Comparison of ENCODE assay signal across 8 mouse cellular contexts in genomic region chr10:121475101-121475671, GRCm38 (mm10). TPM values are rescaled to one million over a fixed set of nuclear protein-coding genes. Genes with fewer than 3 reads are reported as not detected.
A peak's percentile ranks its signal among the peaks of the same experiment; 100 is the strongest.
DNase-seq lines count a peak whose midpoint lies in the region; ATAC-seq and TF ChIP-seq lines count a peak whose summit lies in the region.

No protein-coding gene starts in this region.

- TF ChIP-seq RAD21 in MEL (IDR thresholded peaks at IDR 0.05; ENCODE audit: low read depth, low read length), result no peak

- H3K9me3 ChIP-seq in MEL (replicated peaks; ENCODE audit: insufficient read depth, low read length), result no peaks in the 10 kb centered on the region
- no peaks in the 10 kb centered on the region for H3K9me3 ChIP-seq in forebrain, embryonic 16.5 days (ENCODE audit: control insufficient read depth, low read length)
- H3K9me3 ChIP-seq in kidney, embryonic 16.5 days (ENCODE audit: low read length), result no peaks in the 10 kb centered on the region
- H3K9me3 ChIP-seq in midbrain, embryonic 12.5 days, result no peaks in the 10 kb centered on the region

- peak; percentile 24 for DNase-seq in gastrocnemius, postnatal 10 days
- no peak for DNase-seq in gastrocnemius, postnatal 4 days (ENCODE audit: low spot score in 2 of 2)
- DNase-seq in MEL (ENCODE audit: low read depth, low spot score), result peak; percentile 50
- no peak for DNase-seq in urinary bladder, adult 2 months (ENCODE audit: low spot score)

- TF ChIP-seq EP300 in MEL (IDR thresholded peaks at IDR 0.05; ENCODE audit: low read depth in 1 of 2, low read length in 2 of 2), result no peak

- peaks cover 30% of the 10 kb centered on the region for H3K79me2 ChIP-seq in MEL (ENCODE audit: control insufficient read depth, insufficient read depth, low read length, poor library complexity)

- no peak overlapping the region for H3K27ac ChIP-seq in MEL (ENCODE audit: control insufficient read depth, low read depth, low read length)
- H3K27ac ChIP-seq in forebrain, embryonic 16.5 days (ENCODE audit: low read length), result no peak overlapping the region
- H3K27ac ChIP-seq in kidney, embryonic 16.5 days (ENCODE audit: low read length), result peak overlapping the region; percentile 88
- H3K27ac ChIP-seq in midbrain, embryonic 12.5 days (replicated peaks), result peak overlapping the region; percentile 60; the same call in 1 of the 2 replicates

- peak overlapping the region; percentile 73 to 98 for H3K4me3 ChIP-seq in MEL (ENCODE audit: control insufficient read depth in 1 of 2, insufficient read depth in 1 of 2, low read depth in 2 of 2, low read length in 2 of 2)
- H3K4me3 ChIP-seq in forebrain, embryonic 16.5 days (replicated peaks; ENCODE audit: low read length), result peak overlapping the region; percentile 62
- H3K4me3 ChIP-seq in kidney, embryonic 16.5 days (ENCODE audit: low read length), result peak overlapping the region; percentile 71
- peak overlapping the region; percentile 63 for H3K4me3 ChIP-seq in midbrain, embryonic 12.5 days

- peaks cover 0 to 10% of the 10 kb centered on the region in 2 experiments; a peak in 2 of 4 replicates for H3K36me3 ChIP-seq in MEL (ENCODE audit: control insufficient read depth in 1 of 2, insufficient read depth in 2 of 2, low read length in 2 of 2)
- no peaks in the 10 kb centered on the region for H3K36me3 ChIP-seq in forebrain, embryonic 16.5 days (ENCODE audit: control insufficient read depth, insufficient read depth)
- H3K36me3 ChIP-seq in kidney, embryonic 16.5 days (ENCODE audit: insufficient read depth, low read length), result no peaks in the 10 kb centered on the region
- no peaks in the 10 kb centered on the region for H3K36me3 ChIP-seq in midbrain, embryonic 12.5 days

- H3K4me2 ChIP-seq in forebrain, embryonic 16.5 days (ENCODE audit: low read length), result peak overlapping the region; percentile 99
- H3K4me2 ChIP-seq in kidney, embryonic 16.5 days (replicated peaks; ENCODE audit: low read depth, low read length), result peak overlapping the region; percentile 77
- peak overlapping the region; percentile 95 for H3K4me2 ChIP-seq in midbrain, embryonic 12.5 days (replicated peaks)

- no peak for TF ChIP-seq POLR2A in MEL (IDR thresholded peaks at IDR 0.05; ENCODE audit: control insufficient read depth in 1 of 2, insufficient read depth in 1 of 2, low read depth in 1 of 2, low read length in 2 of 2, poor library complexity in 1 of 2)

- peaks cover 2 to 11% of the 10 kb centered on the region in 2 experiments; a peak in 3 of 4 replicates for H3K4me1 ChIP-seq in MEL (ENCODE audit: control insufficient read depth in 1 of 2, insufficient read depth in 2 of 2, low read length in 2 of 2)
- H3K4me1 ChIP-seq in forebrain, embryonic 16.5 days (replicated peaks; ENCODE audit: control insufficient read depth, insufficient read depth, low read length), result peaks cover 30% of the 10 kb centered on the region
- peaks cover 40% of the 10 kb centered on the region for H3K4me1 ChIP-seq in kidney, embryonic 16.5 days (ENCODE audit: insufficient read depth, low read length)
- peaks cover 30% of the 10 kb centered on the region for H3K4me1 ChIP-seq in midbrain, embryonic 12.5 days

- no peaks in the 10 kb centered on the region for H3K27me3 ChIP-seq in MEL (ENCODE audit: control insufficient read depth in 1 of 2, insufficient read depth in 2 of 2, low read length in 2 of 2)
- peaks cover 11% of the 10 kb centered on the region for H3K27me3 ChIP-seq in forebrain, embryonic 16.5 days (replicated peaks; ENCODE audit: control insufficient read depth, insufficient read depth, low read length)
- H3K27me3 ChIP-seq in kidney, embryonic 16.5 days (ENCODE audit: insufficient read depth, low read length), result no peaks in the 10 kb centered on the region
- H3K27me3 ChIP-seq in midbrain, embryonic 12.5 days, result peaks cover 26% of the 10 kb centered on the region

- ATAC-seq in forebrain, embryonic 16.5 days, result no peak
- ATAC-seq in kidney, embryonic 16.5 days (ENCODE audit: low FRiP score, low TSS enrichment), result peak; percentile 5; the same call in 1 of the 2 replicates
- ATAC-seq in midbrain, embryonic 12.5 days (ENCODE audit: low FRiP score, low read depth), result no peak
- no peak for ATAC-seq in megakaryocyte progenitor cell, adult 5-6 weeks (replicated peaks; ENCODE audit: poor library complexity)

- 7% methylated on average over 31 of the region's 31 CpGs for WGBS in forebrain, embryonic 16.5 days
- 1% methylated on average over 31 of the region's 31 CpGs for WGBS in kidney, embryonic 16.5 days
- 2% methylated on average over 31 of the region's 31 CpGs for WGBS in midbrain, embryonic 12.5 days

- TF ChIP-seq CTCF in MEL (IDR thresholded peaks at IDR 0.05 in 2 of 3, conservative IDR thresholded peaks at IDR 0.05 in 1 of 3; ENCODE audit: control insufficient read depth in 1 of 3, insufficient read depth in 1 of 3, low read depth in 2 of 3, low read length in 3 of 3, poor library complexity in 1 of 3, severe bottlenecking in 1 of 3), result no peak

- peak overlapping the region; percentile 74 for H3K9ac ChIP-seq in MEL (ENCODE audit: control insufficient read depth, low read depth, low read length, poor library complexity, severe bottlenecking)
- peak overlapping the region; percentile 64 for H3K9ac ChIP-seq in forebrain, embryonic 16.5 days (replicated peaks; ENCODE audit: low read depth, low read length)
- peak overlapping the region; percentile 87 for H3K9ac ChIP-seq in kidney, embryonic 16.5 days (replicated peaks; ENCODE audit: low read length)
- H3K9ac ChIP-seq in midbrain, embryonic 12.5 days (replicated peaks), result peak overlapping the region; percentile 66

TF ChIP-seq in MEL, 35 proteins besides CTCF, POLR2A, EP300 and RAD21:
- TF ChIP-seq RCOR1 (IDR thresholded peaks at IDR 0.05; ENCODE audit: low read depth, low read length), result 0 out of 2 replicates have a peak, but pooled peaks have one; percentile 3
- TF ChIP-seq ELF1 (IDR thresholded peaks at IDR 0.05; ENCODE audit: low read depth, low read length), result no peak
- TF ChIP-seq MXI1 (IDR thresholded peaks at IDR 0.05; ENCODE audit: low read depth, low read length), result 0 out of 2 replicates have a peak, but pooled peaks have one; percentile 13
- TF ChIP-seq SIN3A (IDR thresholded peaks at IDR 0.05; ENCODE audit: low read length), result 0 out of 2 replicates have a peak, but pooled peaks have one; percentile 15
- peak; percentile 64; the same call in 1 of the 2 replicates for TF ChIP-seq CHD1 (IDR thresholded peaks at IDR 0.05; ENCODE audit: low read depth, low read length)
- TF ChIP-seq MAZ (IDR thresholded peaks at IDR 0.05; ENCODE audit: low read depth, low read length), result no peak
TF ChIP-seq in MEL: peak in this region for 4.

RNA-seq across cellular contexts. Expression of gene Rassf3, which starts 1.0 kb away (rescaled TPM):
- total RNA-seq in gastrocnemius, postnatal 10 days (2021), result 10 to 100 TPM; 53.4 to 54.4 TPM
- total RNA-seq in gastrocnemius, postnatal 4 days (2021), result 10 to 100 TPM; 70.0 to 78.2 TPM
- 8.0 and 9.2 TPM in 2 replicates for total RNA-seq in MEL (2012; rRNA removed)
- polyA plus RNA-seq in MEL (2012; ENCODE audit: insufficient read depth in 1 of 2, insufficient read length in 2 of 2, low read depth in 1 of 2, low replicate concordance in 2 of 2, missing spikeins in 1 of 2), result 10 to 100 TPM in 1 of 2 experiments, not detected in 1; 15.8 TPM
- polyA plus RNA-seq in forebrain, embryonic 16.5 days (2015; fragmentation: Nextera tagmentation; extraction: Ambion mirVana), result 4.1 and 5.3 TPM in 2 replicates
- 14.8 and 15.2 TPM in 2 replicates for polyA plus RNA-seq in kidney, embryonic 16.5 days (2015; fragmentation: Nextera tagmentation; extraction: Ambion mirVana)
- 6.7 and 7.8 TPM in 2 replicates for polyA plus RNA-seq in midbrain, embryonic 12.5 days (2016; fragmentation: Nextera tagmentation; extraction: Ambion mirVana)
- 23.3 and 24.7 TPM in 2 replicates for total RNA-seq in megakaryocyte progenitor cell, adult 5-6 weeks (2015)
- total RNA-seq in megakaryocyte progenitor cell, adult 5-6 weeks (2017), result 18.2 and 20.0 TPM in 2 replicates
- 106 and 139 TPM in 2 replicates for polyA plus RNA-seq in urinary bladder, adult 2 months (2012; rRNA removed)

Comparison
In these comparisons a context has a peak if more than half of its experiments do, and no peak if none do; other contexts are left out.
1. DNase-seq: peak in gastrocnemius, postnatal 10 days (single experiment) and MEL (single experiment); none in gastrocnemius, postnatal 4 days (0 of 2) and urinary bladder, adult 2 months (single experiment).
2. H3K27ac ChIP-seq: peak in kidney, embryonic 16.5 days (single experiment) and midbrain, embryonic 12.5 days (single experiment); none in MEL (single experiment) and forebrain, embryonic 16.5 days (single experiment).
3. Peak in every context shown above with its lines, with median percentiles within 50 percentile points of each other: H3K4me3 ChIP-seq, H3K9ac ChIP-seq and H3K4me2 ChIP-seq.